Mouse (Mus musculus) cerebellum, adult 2 months (tissue): ENCODE data around the gene Actn1.

ENCODE experiments used
- CTCF ChIP-seq: fragments of 200-500 bp; IDR thresholded peaks from 2 replicates; pipeline ENCODE4 v1.5.1; 2011; ENCODE audit warnings: low read depth, mild to moderate bottlenecking, control low read depth, low read length, moderate library complexity, borderline replicate concordance; ENCODE audit not compliant: insufficient read depth
- POLR2A ChIP-seq: fragments of 200-500 bp; IDR thresholded peaks from 2 replicates; pipeline ENCODE4 v1.6.1; 2011; ENCODE audit warnings: low read length, control low read depth, borderline replicate concordance; ENCODE audit not compliant: insufficient read depth

- TF ChIP-seq CTCF (no peak), POLR2A (no peak)
These were observed 1.5 kb downstream of the Actn1 start for GRCm38 (mm10) chr12:80258520-80259215.
